Mouse (Mus musculus) megakaryocyte progenitor cell, adult 5-6 weeks (primary cell): ENCODE measurements around the gene Hs3st3b1. TPM values are rescaled to one million over a fixed set of nuclear protein-coding genes. Genes with fewer than 3 reads are reported as not detected.
A peak's percentile ranks its signal among the peaks of the same experiment; 100 is the strongest.

Experiments used
- ATAC-seq: replicated peaks from 2 replicates; pipeline ENCODE4 v1.8.0; 2016; ENCODE audit warnings: mild to moderate bottlenecking, moderate TSS enrichment, inconsistent platforms; ENCODE audit not compliant: poor library complexity
- total RNA-seq, 2 experiments: library from RNA; stranded (forward) in 1 of 2; stranded (reverse) in 1 of 2; fragments of 157-497, 149-512 nt in 1 of 2; fragments of 200-1000 nt in 1 of 2; gene quantifications; 2 replicates each; pipeline versions ENCODE4 v1.2.3 to v1.2.4; 2015 to 2017

The Hs3st3b1 gene
- total RNA-seq, 2 experiments from 2014 or later = 0.17 to 0.37 TPM

DNA sequence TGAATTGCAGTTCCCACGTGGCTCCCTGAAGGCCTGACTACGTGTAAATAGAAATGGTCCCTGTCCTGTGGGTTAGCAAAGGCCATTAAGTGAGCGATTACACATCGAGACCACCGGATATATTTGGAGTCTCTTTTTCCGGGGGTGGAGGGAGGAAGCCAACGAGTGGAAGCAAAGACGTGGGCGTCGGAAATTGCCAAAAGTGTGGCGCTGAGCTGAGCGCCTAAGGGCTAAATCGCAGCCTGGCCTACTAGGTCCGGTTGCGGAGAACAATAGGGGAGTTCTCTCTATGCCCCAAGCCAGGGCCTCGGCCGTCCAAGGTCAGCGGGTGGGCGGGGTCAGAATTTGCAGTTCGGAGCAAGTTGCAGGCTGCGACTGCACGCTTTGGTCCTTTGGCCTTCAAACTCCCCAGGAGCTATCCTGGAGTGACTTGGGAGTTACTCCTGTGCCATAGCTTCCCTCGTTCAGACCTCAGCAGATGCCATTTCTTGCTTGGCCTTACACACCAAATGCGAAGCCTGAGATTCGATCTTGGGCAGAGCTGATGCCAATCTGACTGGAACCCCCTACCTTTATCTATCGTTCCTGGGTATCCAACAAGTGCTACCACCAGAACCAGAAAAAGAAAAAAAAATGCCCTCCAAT is 2.3 kb upstream of the Hs3st3b1 start:
- ATAC-seq = no peak

DNA sequence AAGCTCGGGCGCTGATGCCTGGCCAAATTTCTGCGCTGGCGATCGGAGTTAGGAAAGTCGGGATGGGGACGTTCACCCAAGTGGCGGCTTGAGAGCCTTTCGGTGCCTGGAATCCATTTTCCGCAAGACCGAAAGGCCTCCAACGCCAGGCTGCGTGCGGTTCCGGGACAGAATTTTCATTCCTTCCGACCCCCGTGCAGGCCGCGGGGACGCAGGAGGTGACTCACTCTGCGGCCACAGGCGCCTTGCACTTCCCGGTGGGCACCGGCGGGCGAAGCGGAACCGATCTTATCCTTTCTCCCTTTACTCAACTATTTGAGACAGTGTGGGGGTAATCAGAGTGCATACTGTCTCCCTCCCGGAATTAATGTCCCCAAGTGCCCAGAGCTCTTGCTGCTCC is 1.3 kb upstream of the Hs3st3b1 start:
- ATAC-seq = peak; percentile 23

DNA sequence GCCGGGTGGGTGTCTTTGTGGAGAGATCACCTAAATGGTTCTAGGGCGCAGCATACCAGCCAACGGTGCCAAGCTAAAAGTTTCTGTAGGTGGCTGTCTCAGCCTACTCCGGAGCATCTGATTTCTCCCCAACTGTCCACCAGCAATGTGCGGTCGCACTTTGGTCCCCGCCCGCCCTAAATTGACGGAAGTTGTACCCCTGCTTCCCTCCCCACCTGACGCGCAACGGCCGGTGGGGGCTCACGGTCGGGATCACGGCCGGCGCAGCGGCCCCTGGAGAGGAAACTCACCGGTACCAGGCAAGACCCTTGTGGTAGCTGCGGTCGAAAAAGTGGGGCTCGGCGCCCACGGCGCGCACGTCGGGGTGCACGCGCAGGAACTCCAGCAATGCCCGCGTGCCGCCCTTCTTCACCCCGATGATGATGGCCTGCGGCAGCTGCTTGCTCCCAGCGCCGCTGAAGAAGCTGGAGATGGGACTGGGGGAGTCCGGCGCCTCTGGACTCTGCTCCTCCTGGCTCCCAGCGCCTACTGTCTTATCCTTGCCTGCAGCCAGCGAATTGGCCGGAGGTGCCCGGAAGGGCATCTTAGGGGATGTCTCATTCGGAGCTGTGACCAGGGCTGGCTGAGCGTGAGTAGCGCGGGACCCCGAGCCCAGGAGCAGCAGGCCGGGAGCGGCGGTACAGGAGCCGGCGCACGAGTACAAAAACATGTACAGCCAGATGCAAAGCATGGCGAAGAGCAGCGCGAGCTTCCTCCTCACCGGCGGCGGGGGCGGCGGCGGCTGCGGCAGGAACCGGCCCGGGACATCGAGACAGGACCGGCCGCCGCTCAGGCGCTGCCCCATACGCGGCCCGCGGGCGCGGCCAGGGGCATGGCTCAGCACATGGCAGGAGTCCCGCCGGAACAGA is 792 bp downstream of the Hs3st3b1 start:
- ATAC-seq = no peak

DNA sequence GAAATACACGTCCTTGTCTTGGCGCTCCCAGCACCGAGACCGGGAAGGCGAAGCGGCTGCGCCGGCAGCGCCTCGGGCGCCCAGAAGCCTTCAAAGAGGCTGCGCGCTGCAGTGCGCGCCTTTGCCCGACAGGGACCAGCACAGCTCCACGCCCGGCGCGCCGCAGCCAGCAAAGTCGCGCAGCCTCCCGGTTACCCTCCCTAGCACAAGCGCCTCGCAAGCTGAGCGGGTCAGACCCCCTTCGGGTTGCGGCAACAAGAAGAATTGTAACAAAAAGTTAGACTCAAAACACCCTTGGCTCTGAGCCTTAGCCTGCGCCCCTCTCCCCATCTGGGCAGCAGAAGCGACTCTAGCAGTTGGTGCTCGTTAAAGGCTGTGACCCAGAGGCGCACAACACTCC is 1.6 kb downstream of the Hs3st3b1 start:
- ATAC-seq = peak; percentile 49

DNA sequence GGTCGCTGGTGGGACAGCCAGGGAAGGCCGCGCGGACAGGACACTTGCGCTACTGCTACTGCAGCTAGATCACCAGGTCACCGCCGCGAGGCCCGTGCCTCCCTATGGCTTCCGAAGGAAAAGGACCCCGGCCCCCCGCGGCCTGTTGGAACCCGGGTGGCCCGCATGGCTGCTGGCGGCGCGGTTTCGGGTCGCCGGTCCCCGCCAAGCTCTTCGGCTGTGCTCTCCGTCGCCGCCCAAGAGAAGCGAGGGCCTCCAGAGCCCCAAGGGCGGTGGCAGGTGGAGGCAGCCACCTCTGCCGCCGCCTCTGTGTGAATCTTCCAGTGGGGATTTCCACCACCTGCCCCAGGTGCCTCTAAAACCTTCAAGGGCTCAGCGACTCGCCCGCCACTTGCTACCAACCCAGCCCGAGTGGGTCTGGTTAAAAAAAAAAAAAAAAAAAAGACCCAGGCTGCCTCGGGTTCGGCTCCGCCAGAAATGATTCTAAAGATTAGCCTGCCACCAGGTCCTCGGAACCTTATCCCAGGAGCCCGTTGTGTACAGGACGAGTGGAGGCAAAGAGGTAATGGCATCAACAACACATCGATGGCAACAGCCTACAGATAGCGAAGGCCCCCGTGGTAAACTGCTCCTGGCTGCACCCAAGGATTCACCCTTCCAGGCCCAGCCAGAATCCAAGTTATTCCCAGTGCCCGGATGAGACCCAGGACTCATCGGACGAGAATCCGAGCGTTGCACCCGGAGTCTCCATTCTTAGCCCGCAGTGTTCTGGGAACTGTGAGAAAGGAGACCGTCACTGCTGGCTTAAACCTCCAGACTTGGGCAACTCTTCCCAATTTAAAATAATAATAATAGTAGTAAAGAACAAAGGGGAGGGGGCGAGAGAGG is 2.6 kb downstream of the Hs3st3b1 start:
- no peak for ATAC-seq

DNA sequence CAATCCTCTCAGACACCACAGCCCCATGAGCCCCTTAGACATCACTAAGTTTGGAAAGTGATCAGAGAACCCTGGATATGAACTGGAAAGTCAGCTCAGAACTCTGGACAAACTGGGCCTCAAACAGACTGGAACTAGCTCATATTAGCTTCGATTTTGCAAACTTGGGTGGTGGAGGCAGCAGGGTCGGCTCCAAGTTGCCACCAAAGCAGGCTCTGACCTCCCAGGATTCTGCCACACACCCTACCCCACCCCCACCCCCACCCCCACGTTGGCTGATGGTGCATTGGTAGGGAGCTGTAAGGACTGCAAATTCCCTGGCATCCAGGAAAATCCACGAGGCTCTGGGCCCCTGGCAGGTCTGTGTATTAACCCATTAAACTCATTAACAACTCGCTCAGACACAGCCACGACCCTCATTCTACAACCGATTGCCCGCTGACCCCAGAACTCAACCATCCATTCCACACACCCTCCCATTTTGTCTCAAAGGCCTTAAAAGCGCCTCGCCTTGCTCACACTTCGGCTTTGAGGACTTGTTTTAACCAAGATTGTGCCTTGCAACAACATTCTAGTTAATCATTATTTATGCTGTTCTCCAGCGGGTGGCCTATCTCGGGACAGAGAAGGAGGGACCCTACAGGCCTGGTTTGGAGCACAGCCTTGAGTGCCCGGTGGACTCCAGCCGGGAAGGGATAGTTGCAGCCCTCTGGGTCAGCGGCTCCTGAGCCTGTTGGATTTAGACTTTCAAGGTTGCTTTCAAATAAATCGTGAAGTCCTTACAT is 3.6 kb downstream of the Hs3st3b1 start:
- no peak for ATAC-seq

DNA sequence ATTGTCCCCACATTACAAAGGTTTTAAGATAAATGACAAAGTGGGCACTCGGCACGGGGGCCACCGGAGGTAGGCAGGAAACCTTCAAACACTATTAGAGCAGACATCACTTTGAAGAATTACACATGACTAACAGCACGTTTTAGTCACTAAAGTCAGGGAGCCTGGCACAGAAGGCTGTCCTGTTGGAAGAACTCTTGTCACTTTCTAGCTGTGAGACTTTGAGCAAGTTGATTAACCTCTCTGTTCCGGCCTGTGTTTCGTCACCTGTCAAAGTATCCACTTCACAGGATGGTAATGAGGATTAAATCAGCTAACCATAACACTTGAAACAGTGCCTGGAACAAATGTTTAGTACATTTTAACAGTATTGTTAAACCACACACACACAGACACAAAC is 4.5 kb downstream of the Hs3st3b1 start:
- no peak for ATAC-seq

DNA sequence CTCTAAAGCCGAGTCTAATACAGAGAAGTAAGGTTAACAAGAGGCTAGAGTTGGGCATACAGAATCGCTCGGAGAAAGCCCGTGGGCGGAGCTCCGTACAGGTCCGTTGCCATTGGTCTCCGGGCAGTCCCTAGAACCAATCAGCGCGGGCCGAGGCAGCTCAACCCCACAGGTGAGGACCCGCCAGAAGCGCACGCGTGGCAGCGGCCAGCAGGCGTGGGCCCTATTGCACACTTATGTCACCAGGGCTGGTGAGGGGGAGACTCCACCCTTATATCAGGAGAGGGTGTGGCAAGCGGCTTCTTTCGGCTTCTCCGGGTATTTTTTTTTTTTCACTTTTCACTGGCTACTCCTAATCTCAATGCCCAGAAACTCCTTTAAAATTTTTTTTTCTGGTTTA is 7.7 kb downstream of the Hs3st3b1 start:
- peak; percentile 96 for ATAC-seq

DNA sequence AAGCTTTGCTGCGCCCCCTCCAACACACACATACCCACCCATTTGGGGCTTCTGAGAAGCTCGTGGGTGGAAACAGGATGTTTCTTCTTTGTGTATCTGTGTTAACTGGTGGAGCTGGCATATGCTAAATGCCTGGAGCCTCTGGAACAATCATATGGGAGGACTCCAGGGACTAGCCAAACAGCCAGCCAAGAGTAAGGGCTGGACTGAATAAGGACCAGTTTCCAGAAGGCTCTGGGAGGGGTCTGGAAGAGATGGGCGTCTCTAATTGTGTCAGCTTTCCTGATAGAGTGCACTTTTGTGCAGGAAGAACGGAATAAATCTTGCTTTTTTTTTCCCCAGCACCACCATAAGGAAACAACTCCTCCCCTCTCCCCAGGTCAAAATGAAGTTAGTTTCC is 8.2 kb downstream of the Hs3st3b1 start:
- no peak for ATAC-seq

DNA sequence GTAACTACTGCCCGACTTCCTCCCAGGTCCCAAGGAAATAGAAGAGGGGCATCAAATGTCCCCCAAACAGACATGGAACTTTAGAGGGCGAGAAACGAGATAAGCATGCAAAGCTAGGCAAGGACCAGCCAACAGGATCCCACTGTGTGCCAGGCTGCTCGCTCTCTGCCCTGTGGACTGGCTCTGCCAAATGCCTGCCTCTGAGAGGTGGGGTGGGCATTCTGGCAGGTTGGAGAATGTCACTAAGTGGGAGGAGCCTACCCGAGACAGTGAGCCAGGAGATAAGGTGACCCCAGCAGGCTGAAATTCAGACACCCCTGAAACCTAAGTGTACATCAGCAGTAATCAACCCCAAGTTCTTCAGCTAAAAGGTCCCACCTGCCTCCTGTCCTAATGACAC is 11.1 kb downstream of the Hs3st3b1 start:
- ATAC-seq = no peak

DNA sequence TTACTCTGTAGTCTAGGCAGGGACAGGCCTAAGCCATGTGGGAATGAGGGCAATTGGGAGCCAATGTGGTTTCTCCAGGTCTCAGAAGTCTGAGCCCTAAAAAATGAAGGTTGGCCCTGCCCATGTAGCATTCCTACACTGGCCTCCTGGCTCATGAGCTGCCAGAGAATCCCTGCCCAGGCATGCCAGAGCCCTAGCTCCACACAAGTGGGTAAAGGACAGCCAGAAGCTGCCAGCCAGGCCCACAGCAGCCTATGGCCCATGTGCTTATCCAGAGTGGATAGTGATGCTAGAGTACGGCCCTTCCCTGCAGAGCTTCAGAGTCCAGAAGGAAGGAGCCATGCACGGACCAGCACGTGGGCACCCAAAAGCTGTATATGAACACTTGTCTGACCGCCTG is 12.1 kb downstream of the Hs3st3b1 start:
- ATAC-seq = no peak

DNA sequence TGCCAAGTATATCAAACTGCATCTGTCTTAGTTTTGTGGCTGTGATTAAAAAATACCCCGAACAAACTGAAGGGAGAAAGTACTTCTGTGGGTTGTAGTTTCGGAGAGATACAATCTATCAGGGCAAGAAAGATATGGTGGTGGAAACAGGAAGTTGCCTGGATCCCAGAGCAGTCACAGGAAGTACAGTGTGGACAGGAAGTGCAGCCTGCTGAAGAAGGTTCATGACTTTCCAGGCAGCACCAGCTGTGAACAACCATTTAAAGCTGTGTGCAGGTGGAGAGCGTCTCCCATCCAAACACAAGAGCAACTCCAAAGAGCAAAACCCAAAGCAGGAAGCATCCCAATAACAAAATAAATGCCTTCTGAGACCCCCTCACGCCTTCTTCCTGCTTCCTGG is 13.6 kb downstream of the Hs3st3b1 start:
- ATAC-seq = peak; percentile 82

DNA sequence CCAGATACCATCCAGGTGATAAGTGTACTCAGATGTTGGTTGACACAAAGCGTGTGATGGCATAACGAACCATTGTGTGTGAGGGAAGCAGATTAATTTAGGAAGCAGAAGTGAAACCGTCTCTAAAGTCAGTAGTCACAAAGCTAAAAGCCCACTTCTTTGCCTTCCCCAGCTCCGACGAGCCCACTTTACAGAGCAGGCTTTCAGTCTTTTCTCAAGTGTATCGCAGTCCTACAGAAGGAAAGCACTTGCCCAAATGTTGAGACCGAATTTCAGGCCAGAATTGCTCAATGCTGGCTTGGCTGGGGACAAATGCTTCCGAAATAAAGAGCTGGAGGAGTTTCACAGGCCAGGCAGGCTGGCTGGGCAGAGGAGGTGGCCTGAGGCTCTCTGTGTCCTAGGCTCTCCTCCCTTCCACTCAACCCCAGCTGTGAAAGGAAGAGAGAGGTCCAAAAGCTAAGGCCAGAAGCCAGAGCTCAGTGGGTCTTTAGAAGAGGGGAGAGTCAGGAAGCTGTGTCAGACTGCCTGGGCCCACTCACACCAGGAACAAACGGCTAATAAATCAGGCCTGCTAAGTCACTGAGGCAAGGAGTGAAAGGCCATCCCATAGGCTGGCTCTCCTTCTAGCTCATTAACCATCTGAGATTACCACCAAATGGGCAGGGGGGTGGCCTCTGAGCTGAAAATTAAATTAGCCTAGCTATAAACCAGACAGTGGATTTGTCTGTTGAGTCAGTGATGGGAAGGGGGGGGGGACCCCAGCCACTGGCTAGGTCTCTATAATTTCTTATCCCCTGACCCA is 15.3 kb downstream of the Hs3st3b1 start:
- peak; percentile 71 for ATAC-seq

DNA sequence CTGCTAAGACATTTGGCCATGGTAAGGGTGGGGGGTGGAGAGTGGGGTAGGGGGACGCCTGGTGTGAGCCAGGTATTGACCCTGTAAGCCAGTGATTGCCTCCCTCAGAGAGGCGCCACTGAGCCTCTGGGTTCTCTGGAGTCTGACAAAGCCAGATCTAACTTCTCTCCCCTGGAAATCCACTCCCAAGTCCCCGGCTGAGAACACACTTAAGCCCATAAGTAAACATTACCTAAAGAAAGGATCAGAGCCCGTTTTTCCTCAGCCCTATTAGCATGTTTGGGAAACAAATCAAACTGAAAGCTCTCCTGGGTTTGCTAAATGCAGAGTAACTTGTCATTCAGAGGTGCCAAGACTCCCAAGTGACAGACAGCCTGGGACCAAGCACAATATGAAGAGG is 17.3 kb downstream of the Hs3st3b1 start:
- no peak for ATAC-seq

DNA sequence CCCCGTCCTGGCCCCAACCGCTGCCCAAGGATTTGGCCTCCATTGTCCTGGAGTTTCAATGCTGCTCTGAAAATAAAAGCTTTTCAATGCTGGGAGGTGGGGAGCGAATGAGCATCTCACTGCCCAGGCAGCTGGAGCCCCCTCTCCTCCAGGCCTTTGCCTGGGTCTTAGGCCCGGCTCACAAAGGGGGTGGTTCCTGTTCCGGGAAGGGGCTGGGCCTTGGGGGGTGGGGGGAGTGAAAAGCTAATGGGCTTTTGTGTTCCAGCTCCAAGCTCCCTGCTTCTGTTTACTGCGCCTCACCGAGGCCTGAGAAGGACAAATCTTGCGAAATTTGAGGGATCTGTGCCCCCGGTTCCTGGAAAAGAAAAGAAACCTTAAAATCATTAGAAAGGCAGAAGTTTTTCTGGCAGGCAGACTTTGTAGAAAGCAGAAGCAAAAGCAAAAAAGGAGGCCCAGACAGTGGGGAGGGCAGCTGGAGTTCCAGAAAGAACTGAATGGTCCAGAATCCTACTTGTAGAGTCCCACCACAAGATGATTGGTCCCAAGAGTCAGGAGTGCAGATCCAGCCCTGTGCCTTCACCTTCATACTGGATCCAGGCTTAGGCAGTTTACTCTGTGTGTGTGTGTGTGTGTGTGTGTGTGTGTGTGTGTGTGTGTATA is 23.5 kb downstream of the Hs3st3b1 start:
- ATAC-seq = peak; percentile 73

DNA sequence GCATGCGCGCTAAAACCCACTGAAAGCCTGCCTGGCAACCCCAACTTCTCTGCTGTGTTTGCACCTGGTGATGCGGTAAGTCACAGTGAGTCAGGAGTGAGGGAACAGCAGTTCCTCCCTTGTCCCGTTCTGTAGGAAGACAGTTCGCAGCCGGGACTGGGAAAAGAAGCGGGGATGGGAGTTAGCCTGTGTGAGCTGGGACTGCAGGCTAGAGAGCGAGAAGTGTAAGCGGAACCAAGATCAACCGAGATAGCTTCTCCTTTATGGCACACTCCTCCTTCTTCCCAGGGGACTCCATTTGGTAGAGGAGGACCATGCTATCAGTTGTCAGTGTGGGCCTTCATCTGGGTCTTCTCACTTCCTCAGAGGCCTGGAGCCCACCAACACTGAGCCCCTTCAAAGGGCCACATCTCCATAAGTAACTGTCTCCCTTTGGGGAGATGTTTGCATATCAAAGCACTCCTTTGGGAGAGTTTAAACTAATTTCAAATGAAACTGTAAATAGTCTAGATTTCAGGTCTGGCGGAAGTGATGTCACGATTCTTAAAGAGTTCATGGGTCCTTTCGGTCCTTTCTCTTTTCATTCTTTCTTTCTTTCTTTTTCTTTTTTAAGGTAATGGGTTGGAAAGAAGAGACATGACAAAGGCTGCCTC is 24.1 kb downstream of the Hs3st3b1 start:
- ATAC-seq = no peak

DNA sequence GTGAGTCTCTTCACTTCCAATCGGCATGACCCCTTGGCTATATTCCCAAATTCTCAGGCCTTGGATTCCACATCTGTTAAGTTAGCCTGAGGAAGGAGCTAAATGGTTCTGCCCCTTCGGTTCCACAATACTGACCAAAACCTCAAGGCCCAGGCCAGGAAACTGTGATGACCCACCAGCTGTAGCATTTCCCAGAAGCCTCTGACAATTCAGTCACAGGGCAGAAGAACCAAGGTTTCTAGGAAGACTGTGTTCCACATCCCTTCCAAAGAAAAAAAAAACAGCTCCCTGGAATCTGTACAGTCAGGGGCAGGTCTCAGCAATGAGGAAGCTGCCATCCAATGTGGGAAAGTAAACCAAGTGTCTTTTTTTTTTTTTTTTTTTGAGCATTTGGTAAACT is 25.1 kb downstream of the Hs3st3b1 start:
- ATAC-seq = no peak

DNA sequence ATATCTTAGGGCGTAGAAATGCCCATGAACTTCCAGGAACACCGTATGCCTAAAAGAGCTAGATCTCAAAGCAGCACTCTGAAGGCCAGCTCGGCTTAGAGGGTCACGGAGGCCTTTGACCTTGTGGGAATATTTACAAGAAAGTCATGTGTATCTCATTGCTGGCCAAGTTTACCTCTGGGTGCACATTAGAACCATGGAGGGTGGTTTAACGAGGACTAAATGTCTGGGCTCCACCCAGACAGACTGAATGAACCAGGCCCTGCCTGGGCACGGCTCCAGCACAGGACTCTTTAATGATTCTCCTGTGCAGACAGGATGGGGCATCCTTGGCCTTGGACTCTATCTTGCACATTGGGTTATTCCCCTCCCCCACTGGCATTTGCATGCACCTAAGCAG is 27.9 kb downstream of the Hs3st3b1 start:
- ATAC-seq = no peak

DNA sequence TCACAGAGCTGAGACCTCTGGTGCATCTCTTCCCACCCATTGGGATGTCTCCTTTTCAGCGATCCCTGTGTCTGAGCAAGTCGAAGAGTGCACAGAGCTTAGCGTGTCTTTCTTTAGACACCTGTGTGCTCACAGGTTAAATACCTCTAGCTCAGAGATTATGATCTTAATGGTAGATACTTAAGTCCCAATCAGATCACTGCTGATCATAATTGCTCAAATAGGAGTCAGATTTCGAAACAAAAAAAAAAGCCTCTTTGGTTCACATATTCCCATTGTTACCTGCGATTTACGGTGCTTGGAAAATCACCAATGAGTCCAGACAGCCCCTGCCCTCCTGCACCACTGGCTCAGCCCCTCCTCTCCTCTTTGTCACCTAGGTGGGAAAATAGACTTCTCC is 28.5 kb downstream of the Hs3st3b1 start:
- no peak for ATAC-seq
